Mouse (Mus musculus) kidney, adult 2 months (tissue): ENCODE data around the gene Tmem53. TPM values are rescaled to one million over a fixed set of nuclear protein-coding genes. Genes with fewer than 3 reads are reported as not detected.
A peak's percentile ranks its signal among the peaks of the same experiment; 100 is the strongest.

Experiments used
- DNase-seq: peaks from one replicate; pipeline ENCODE4 v3.0.0; 2021
- H3K27ac ChIP-seq: fragments of 200-500 bp; 2 replicates; pipeline ENCODE4 v1.5.1; 2012; ENCODE audit warnings: low read depth, low read length, control low read depth, inconsistent platforms; ENCODE audit not compliant: insufficient read depth
- H3K27me3 ChIP-seq: fragments of 200-500 bp; replicated peaks from 2 replicates; pipeline ENCODE4 v1.6.1; 2012; ENCODE audit warnings: mild to moderate bottlenecking, moderate library complexity, low read length, inconsistent platforms; ENCODE audit not compliant: control insufficient read depth, insufficient read depth
- H3K36me3 ChIP-seq: fragments of 200-500 bp; 2 replicates; pipeline ENCODE4 v1.6.1; 2012; ENCODE audit warnings: mild to moderate bottlenecking, moderate library complexity, low read length, inconsistent platforms; ENCODE audit not compliant: control insufficient read depth, insufficient read depth
- H3K4me1 ChIP-seq: fragments of 200-500 bp; 2 replicates; pipeline ENCODE4 v1.6.1; 2011; ENCODE audit warnings: low read length; ENCODE audit not compliant: control insufficient read depth, insufficient read depth
- H3K4me3 ChIP-seq: fragments of 200-500 bp; 2 replicates; pipeline ENCODE4 v1.5.1; 2011; ENCODE audit warnings: mild to moderate bottlenecking, low read depth, low read length, control low read depth; ENCODE audit not compliant: insufficient read depth
- CTCF ChIP-seq: fragments of 200-500 bp; conservative IDR thresholded peaks from 2 replicates; pipeline ENCODE4 v1.5.1; 2011; ENCODE audit warnings: low read depth, mild to moderate bottlenecking, control low read depth, low read length, moderate library complexity, mixed read lengths; ENCODE audit not compliant: insufficient read depth, insufficient read length
- POLR2A ChIP-seq: fragments of 200-500 bp; IDR thresholded peaks from one replicate; pipeline ENCODE4 v1.6.1; 2011; ENCODE audit warnings: low read depth, low read length, control low read depth
- WGBS: fragments of 180-500 bp; shearing (Covaris S2); methylation state at CpG from one replicate; pipeline ENCODE4 v1.1.7; 2018; 5-methylcytosine and 5-hydroxymethylcytosine counted together
- polyA plus RNA-seq: library from polyadenylated mRNA; depleted of rRNA; stranded (reverse); fragments of >200 nt; gene quantifications from 2 replicates; pipeline ENCODE4 v1.2.3, GENCODE M21; 2012

Tmem53 gene
- polyA plus RNA-seq, 1 experiment, result 88.1 TPM

GRCm38 (mm10) chr4:117261222-117261621 is 9.5 kb downstream of the Tmem53 start:
- TF ChIP-seq CTCF (no peak), POLR2A (no peak)
- H3K4me1 ChIP-seq, result peaks cover 6% of the 10 kb centered on the region
- no peaks in the 10 kb centered on the region for H3K27me3 ChIP-seq
- no peaks in the 10 kb centered on the region for H3K36me3 ChIP-seq
- DNase-seq, result no peak
- no peak overlapping the region for H3K4me3 ChIP-seq
- 80% methylated on average over 2 of the region's 2 CpGs for WGBS
- H3K27ac ChIP-seq, result no peak overlapping the region

- H3K27ac ChIP-seq, result no peak overlapping the region
- DNase-seq, result no peak
- H3K4me1 ChIP-seq, result peaks cover 6% of the 10 kb centered on the region
- 30% methylated on average over 13 of the region's 13 CpGs for WGBS
- H3K36me3 ChIP-seq, result no peaks in the 10 kb centered on the region
- H3K27me3 ChIP-seq, result no peaks in the 10 kb centered on the region
- no peak for TF ChIP-seq POLR2A
- H3K4me3 ChIP-seq, result no peak overlapping the region
These were observed 10.6 kb downstream of the Tmem53 start for GRCm38 (mm10) chr4:117262101-117262913.

GRCm38 (mm10) chr4:117262987-117263386 is 11.2 kb downstream of the Tmem53 start:
- H3K27ac ChIP-seq, result no peak overlapping the region
- 57% methylated on average over 8 of the region's 8 CpGs for WGBS
- DNase-seq, result no peak

GRCm38 (mm10) chr4:117267284-117267683 is 15.5 kb downstream of the Tmem53 start:
- WGBS, result 14% methylated on average over 2 of the region's 2 CpGs
- H3K36me3 ChIP-seq, result no peaks in the 10 kb centered on the region
- DNase-seq, result peak; percentile 81
- no peak overlapping the region for H3K4me3 ChIP-seq
- TF ChIP-seq POLR2A (no peak), CTCF (peak; percentile 95)
- H3K4me1 ChIP-seq, result peaks cover 6% of the 10 kb centered on the region
- no peak overlapping the region for H3K27ac ChIP-seq
- H3K27me3 ChIP-seq, result no peaks in the 10 kb centered on the region

More at GRCm38 (mm10) chr4:117262987-117263386, 11.2 kb downstream of the Tmem53 start:
- H3K4me3 ChIP-seq, result no peak overlapping the region
- TF ChIP-seq POLR2A (no peak), CTCF (no peak)
- H3K36me3 ChIP-seq, result no peaks in the 10 kb centered on the region
- H3K27me3 ChIP-seq, result no peaks in the 10 kb centered on the region
- H3K4me1 ChIP-seq, result peaks cover 6% of the 10 kb centered on the region

GRCm38 (mm10) chr4:117267831-117268437 is 16.2 kb downstream of the Tmem53 start:
- Histone ChIP-seq H3K4me1 (no peaks in the 10 kb centered on the region), H3K27ac (no peak overlapping the region), H3K27me3 (no peaks in the 10 kb centered on the region), H3K36me3 (no peaks in the 10 kb centered on the region), H3K4me3 (no peak overlapping the region)
- DNase-seq, result no peak
- 91% methylated on average over 25 of the region's 25 CpGs for WGBS
- TF ChIP-seq CTCF, result no peak
- no peak for TF ChIP-seq POLR2A

- peak; percentile 78 for DNase-seq
- no peaks in the 10 kb centered on the region for H3K4me1 ChIP-seq
- no peak overlapping the region for H3K4me3 ChIP-seq
- H3K27ac ChIP-seq, result no peak overlapping the region
- H3K36me3 ChIP-seq, result no peaks in the 10 kb centered on the region
- WGBS, result 13% methylated on average over 6 of the region's 6 CpGs
- TF ChIP-seq CTCF (peak; percentile 97), POLR2A (no peak)
- no peaks in the 10 kb centered on the region for H3K27me3 ChIP-seq
These were observed 18.5 kb downstream of the Tmem53 start for GRCm38 (mm10) chr4:117270278-117270677.

GRCm38 (mm10) chr4:117272459-117272858 is 20.7 kb downstream of the Tmem53 start:
- Histone ChIP-seq H3K27me3 (no peaks in the 10 kb centered on the region), H3K27ac (no peak overlapping the region), H3K4me3 (no peak overlapping the region), H3K36me3 (no peaks in the 10 kb centered on the region), H3K4me1 (no peaks in the 10 kb centered on the region)
- TF ChIP-seq POLR2A, result no peak
- no peak for TF ChIP-seq CTCF
- WGBS, result 40% methylated on average over 12 of the region's 12 CpGs
- no peak for DNase-seq
